Mouse (Mus musculus) layer of hippocampus, postnatal 36 days (tissue): ENCODE measurements at regions not wholly inside any gene's neighbourhood (a gene's known extent, or its start where the extent isn't known, plus 50 kb on each side); places are given as distances from the start of the nearest gene placed in this dataset.

Source experiments
- DNase-seq, 2 experiments: peaks; one replicate each; pipeline ENCODE4 v3.0.0; 2022

DNA sequence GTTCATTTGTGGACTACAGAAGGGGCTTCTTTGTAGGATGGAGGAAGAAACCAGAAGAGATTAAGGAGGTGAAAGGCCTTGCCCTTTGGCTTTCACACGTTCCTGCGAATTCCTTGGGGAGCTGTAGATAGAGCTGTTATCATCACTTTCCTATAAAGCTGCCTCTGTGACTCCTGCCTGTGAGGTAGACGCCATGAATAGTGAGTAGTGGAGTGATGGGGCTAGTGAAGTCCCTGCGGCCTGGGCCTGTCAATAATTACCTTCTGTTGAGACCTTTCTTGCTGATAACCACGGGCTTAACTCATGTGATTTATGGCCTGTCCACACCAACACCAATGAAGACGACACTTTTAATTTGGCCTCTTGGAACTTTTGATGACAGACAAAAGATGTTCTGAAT, 146.0 kb upstream of the Ednra start:
- DNase-seq: no peak

DNA sequence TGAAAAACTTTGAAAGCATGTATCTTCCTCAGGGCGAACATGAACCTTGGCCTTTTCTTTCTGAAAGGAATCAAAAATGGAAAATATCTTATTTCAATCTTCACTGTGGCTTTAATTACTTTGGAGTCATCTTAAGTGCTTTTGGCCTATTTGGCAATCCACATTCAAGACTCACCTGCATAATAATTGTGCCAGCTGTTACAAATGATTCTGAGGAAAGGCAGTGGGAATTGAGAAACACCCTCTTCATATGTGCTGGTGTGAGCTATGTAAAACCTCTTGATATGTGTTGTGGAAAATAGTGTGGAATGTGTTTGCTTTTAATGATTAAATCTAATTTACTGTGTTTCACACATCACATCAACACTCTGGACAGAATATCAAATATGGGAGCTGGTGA, 148.5 kb upstream of the Ednra start:
- no peak for DNase-seq

DNA sequence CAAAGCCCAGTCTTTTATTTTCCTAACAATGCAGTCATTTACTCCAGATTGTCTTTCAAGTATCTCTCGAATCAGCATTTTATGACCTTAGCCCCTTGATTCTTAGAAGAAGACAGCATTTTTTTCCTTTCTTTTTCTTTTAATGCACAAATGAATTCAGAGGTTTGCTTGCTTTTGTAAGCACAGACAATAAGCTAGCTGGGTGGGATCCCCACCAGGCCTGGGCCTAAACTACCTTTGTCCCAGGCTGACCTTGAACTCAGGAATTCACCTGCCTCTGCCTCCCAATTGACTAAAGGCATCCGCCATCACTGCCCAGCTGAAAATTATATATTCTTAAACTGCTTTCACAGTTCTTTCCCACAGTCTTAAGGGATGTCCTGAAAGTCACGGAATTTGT, 195.5 kb upstream of the Ednra start:
- no peak for DNase-seq

DNA sequence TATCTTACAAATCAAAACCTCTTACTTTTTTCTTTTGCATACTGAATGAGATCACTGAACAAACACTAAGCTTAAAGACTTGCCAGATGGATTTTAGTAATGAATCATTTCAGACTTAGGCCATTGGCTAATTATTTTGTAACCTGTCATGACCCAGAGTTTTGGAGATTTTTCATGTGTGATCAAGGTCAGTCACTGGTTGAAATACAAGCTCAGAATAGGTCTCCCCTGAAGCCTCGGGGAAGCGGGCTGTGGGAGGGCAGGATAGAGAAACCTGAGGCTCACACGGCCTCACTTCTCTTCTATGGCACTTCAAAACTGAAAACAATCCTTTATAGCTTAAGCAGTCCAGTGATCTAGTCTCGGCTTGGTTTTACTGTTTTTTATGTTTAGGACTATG, 197.6 kb upstream of the Ednra start:
- DNase-seq: no peak

DNA sequence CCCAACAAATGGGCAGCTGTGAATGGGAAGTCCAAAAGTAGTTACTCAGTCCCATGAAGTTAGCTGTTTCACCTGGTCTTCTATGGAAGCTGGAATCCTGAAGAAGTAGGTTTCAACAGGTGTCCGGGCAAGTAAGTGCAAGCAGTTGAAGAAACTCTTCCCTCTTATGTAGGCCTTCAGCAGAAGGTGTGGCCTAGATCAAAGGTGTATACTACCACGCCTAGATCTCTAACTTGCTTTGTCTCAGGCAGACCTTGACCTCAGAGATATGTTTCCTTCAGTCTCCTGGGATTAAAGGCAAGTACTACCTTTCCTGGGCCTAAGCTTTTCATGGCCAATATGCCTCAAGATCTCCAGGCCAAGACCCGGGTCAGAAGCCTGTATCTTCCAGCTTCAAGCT, 223.4 kb upstream of the Ednra start:
- DNase-seq: no peak

DNA sequence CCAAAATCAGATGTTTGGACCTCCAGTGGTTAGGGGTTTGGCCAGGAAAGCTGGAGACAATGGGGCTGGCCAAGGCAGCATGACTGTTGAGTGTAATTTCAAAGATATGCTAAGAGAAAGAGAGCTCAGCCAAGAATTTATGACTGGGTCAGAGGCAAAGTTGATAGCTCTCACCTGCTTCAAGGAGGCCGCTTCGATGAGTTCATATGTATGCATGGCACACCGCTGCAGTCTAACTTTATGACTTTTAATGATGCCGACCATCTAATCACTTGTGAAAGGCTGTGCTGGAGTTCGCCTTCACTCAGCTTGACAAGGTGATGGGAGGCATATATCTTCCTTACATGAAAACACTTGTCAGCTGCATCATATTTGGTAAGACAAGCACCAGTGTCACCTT, 225.4 kb upstream of the Ednra start:
- DNase-seq: no peak

DNA sequence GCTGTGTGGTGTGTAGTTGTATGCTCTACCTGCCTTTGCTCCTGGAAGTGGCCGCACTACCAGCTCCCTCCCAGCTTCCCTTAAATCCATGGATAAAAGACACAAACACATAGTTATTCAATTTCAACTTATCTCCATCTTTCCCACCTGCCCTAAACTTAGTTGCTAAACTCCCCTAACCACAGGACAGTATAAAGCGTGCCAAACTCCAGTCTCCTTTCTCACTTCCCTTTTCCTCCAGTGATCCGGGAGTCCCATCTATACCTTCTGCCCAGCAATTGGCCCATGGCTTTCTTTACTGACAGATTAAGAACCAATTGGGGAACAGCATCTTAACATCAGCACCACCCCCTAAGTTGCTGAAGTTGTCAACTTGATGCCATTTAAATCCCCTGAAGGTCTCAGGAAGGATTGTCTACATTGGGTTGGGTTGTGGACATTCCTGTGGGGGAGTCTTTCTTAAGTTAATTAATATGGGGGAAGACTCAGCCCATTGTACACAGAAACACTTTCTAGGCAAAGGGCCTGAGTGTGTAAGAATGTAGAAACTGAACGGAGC, 234.6 kb upstream of the Ednra start:
- DNase-seq: no peak

DNA sequence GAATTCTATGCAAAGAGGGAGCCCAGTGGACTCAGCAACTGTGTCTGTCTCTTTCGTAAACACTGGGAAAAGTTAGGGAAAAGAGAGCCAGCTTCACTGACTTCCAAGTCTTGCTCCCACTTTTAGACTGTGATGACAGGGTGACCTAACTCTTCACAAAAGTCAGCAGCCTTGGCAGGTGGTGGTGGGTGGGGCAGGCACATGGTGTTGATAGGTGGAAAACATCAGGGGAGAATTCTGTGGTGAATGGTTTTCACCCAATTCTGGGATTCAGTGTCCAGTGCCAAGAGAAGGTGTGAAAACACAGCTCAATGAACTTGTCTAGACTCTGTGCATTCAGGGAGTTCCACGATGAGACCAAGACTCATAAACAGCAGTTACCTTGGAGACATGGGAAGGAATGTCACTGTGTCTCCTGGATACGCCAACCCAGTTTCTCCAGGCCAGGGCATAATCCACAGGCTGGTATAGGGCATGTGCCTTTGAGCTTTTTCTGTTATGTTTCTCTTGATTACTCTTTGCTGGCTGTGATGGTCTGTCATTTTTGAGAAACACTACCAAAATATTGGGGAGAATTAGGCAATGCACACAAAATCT, 238.9 kb upstream of the Ednra start:
- DNase-seq: no peak

DNA sequence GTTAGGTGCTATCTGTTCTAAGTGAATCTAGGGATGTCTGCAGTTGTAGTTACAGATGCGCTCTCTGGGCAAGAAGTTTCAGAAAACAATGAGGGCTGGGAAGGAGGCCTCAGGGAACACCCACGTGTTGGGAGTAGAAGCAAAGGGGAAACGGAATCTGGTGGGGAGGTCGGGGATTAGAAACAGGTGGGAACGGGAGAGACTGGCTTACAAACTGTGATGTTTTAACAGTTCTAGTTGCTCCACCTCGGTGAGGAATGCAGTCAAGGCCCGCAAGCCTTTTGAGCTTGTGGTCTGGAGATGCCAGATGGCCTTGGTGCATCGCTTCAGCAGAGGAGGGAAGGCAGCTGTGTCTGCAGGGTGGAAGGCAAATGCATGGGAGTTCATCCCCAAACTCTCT, 242.7 kb upstream of the Ttc29 start:
- DNase-seq: no peak

DNA sequence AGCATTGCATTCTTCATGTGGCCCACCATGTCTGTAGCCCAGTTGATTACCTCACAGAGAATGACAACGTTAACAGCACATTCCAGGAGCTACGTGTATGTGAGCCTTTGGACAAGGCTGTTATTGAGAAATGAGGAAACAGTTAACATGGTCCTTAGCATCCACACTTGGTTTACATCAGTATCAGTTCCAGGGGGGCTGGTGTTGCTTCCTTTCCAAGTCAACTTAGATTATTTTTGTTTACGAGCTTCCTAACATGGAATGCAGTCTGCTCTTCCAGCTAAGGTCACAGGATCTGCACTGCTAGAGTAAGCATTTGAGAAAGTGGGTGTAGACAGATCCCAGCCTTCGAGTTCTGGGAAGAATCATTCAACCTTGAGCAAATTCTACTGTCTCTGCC, 239.4 kb upstream of the Ttc29 start:
- no peak for DNase-seq

DNA sequence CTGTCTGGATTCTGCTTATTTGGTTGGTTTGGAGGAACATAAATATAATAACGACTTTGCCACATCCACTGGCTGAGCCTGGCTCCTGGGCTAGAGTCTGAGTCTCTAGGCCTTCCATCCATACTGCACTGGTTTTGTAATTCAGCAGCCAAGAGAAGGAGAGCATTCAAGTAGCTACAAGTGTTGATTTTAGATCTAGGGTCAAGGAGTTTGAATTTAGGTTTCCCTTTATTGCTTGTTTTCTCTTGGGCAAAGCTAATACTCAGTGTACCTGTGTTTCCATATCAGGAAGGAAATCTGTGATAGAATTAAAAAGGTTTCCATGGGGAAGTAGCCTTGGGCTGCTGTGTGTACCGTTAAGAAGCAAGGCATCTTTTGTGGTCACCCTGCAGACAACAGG, 234.0 kb upstream of the Ttc29 start:
- no peak for DNase-seq

DNA sequence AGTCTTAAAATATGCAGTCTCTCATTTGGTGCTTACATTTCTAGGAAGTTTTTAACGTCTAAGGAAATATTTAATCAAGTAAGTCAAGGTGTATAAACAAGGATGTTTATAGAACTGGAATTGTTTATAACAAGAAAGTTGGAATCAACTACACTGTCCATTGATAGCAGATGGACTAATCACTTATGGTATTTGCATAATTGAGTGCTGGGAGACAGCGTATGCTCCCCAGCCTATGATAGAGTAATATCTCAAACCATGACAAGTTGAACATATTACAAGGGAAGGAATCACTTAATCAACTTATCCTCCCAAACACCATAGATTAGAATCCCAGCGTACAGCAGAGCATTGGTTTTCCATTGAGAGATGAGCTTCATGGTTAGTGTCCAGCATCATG, 232.4 kb upstream of the Ttc29 start:
- no peak for DNase-seq

DNA sequence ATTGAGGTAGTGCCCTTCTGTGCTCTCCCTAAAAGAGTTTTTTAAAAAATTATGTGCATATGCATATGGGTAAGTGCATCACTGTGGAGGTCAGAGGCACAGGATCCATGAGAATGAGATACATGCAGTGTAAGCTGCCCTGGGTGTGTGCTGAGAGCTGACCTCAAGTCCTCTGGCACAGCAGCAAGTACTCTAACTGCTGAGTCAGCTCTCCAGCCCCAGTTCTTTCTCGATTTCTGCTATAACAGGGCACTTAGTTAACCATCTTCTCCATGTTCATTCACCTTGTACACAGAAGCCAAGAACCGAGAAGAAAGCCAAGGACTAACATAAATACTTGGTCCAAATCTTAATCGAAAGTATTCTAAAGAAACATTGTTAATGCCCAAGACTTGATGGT, 231.1 kb upstream of the Ttc29 start:
- DNase-seq: no peak

DNA sequence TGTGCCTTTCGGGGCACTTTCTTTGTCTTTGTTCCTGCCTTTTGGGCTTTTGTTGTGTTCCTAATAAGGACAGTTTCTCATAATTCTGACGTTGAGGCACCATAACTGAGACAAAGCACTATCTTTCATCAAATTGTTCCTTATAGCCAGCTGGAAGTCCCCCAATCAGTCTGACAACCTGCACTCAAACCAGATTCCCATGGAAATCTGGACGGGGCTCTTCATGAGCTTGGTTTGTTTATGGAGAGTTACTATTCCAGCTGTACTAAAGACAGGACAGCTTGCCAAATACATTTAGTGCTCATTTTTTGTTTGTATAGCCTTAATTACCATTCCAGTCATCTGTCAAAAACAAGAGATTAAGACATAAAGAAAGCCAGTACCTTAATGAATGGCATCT, 229.6 kb upstream of the Ttc29 start:
- no peak for DNase-seq

DNA sequence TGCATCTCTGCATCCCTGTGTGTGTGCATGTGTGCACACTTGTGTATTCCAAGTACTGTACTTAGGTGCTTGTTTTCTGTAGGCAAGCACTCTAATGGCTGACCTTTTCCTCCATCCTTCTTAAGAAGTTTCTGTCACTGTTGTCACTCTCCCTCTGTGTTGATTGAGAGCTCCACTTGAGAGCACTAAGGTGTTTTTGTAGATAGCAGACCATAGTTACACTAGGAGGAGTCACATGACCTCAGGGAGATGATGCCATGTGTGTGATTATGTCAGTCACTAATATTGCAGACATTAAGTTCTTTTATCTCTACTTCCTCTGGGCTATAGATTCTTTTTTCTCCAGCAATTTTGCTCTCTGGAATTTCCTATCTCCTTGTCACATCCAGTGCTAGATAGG, 225.9 kb upstream of the Ttc29 start:
- no peak for DNase-seq

DNA sequence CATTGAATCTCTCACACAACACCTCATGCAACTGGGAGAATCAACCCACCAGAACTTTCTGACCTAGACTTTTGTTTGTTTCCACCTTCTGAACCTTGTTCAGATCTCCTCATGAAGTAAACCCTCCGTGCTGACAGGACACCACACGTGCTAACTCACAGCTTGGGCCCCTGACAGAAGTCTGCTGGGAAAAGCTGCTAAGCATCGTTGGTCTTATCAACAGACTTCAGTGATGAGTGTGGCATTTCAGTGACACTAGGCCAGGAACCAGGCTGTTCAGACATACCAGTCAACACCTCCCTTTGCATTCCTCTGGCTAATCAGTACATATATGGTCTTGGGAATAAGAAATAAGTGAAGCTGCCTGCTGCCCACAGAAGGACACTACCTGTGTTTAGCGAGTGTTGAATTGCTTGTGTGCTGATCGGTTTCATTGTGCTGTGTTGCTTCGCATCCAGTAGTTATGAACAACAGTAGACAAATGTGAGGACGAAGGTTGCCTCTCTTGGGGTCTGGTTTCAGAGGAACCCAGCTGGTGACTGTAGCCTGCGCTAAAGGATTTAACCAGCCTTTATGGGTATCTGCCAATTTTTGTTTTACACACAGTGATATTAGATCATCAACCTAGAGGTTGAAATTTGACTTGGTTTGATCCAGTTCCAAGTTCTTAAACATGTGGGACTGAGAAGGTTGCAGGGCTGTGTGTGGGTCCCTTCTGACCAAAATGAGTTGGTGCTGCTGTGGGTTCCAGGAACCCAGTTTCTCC, 224.6 kb upstream of the Ttc29 start:
- DNase-seq: no peak

DNA sequence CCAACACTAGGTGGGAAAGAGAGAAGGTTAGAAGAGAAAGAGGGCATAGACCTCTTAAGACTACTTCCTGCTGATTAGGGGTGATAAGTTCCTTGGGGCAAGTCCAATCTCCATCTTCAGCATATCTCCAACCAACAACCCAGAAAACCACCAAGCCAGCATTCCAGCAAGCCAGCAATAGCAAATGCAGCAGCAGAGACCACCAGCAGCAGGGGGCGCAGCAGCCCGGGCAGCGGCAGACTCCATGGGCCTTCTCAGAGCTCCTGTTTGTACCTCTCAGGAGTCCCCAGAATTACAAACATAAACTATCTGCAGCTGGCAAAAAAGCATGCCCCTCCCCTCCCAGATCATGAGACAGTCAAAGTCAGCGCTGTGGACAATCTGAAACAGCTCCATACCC, 222.0 kb upstream of the Ttc29 start:
- DNase-seq: no peak

DNA sequence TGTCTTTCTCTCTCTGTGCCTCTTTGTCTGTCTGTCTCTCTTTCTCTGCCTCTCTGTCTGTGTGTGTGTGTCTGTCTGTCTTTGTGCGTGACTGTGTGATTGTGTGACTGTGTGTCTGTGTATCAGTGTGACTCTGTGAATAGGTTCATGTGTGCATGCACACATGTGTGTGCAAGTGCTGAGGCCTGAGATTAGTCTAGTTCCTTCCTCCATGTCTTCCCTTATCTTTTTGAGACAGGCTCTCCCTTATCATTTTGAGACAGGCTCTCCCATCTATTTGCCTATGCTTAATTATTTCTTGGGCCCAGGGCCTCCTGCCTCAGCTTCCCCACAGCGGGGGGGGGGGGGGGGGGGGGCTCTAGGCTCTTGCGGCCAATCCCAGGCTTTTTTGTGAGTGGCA, 212.8 kb upstream of the Ttc29 start:
- DNase-seq: no peak

DNA sequence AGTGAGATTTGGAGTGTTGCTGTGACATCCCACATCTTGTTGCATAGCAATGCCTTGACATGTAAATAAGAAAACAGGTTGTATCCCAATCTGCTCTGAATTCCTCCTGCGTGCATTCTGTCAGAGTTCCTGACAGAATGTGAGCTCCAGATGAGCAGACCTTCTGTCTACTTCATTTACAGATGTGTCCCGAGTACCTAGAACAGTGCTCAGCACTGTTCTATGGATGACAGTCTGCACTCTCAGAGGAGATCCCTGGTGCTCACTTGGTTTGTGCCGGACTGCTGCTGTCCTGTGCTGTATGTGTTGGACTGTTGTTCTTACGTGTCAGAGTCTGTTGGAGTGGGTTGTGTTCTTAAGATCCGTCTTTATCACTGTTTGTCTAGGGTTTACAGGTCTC, 211.4 kb upstream of the Ttc29 start:
- DNase-seq: peak in 1 of 2 experiments; percentile 4

DNA sequence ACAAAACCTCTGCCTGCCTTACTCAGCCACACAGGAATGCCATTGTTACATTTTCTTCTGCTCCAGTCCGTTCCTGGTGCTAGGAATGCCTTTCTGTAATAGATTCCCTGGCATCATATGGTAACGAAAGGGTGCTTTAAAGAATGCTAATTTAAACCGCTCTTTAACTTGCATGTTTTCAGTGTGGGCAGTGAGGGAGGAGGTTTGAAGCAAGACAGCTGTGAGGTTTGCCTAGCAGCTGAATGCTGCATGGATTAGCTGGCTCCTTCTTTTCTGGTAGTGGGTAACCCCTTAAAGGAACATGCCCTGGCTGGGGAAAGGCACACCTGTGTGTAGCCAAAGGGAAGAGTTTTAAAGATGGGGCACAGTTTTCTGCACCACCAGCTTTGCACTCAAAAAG, 211.0 kb upstream of the Ttc29 start:
- DNase-seq: no peak

DNA sequence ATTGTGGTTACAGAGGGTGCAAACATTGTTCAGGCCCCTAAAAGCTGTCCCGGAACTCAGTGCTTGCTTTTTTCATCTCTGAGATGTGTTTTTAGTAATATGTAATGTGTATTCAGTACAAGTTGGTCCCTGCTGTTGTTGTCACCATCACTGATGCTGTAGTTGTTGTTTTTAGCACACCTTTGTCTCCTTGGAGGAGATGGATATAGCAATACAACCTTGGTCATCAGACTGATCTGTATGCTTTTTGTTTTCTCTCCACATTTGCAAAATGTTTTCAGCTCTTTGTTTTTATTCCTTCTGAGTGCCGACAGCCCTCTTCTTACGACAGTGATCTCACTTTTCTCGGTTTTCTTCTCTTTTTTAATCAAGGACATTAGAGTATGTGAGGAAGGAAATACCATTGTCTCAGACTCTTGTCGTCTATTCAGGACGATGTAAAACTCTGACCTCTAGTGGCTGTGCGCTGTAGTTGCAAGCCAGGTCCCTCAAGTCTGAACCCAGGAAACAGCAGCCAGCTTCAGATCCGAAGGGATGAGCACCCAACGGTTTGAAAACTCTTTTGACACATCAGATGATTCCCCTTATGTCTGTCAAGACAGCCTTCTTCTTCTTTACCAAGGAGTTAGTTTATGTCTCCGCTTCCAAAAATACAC, 209.1 kb upstream of the Ttc29 start:
- DNase-seq: peak; percentile 54 to 60

DNA sequence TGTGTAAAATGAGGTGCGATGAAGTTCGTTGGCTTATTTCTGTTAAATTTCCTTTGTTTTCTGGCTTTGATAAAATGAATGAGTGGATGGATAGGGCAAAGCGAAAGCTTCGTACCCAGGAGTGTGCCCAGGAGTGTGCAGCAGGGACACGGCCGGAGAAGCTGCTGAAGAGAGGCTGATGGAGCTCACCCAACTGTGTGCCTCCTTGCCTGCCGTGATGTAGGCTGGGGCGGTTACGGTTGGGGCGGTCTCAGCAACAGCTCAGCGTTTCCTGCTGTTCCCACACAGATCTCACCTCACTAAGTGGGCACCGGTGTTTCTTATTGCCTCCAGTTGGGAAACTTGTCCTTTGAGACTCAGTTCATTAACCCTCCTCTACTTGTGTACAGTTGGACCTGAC, 208.2 kb upstream of the Ttc29 start:
- DNase-seq: no peak

DNA sequence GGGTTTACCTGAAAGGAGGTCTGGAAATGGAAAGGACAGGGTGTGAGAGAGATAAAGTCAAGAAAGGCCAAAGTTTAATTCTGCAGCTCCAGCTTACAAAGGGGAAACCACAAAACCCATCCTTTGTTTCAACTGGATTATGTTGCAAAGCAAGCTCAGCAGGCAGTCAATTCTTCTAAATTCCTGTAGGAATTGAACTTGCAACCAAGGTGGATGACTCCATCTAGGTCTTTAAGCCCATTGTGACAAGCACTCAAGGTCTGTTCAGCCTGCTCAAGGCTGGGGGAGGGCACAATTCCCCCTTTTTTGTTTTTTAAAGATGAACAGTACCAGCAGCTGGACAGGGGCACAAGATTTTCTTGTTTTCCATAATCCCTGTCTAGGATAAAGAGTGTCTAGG, 200.0 kb upstream of the Ttc29 start:
- no peak for DNase-seq
